Mouse (Mus musculus) spleen, adult 2 months (tissue): ENCODE measurements around the gene Tvp23a. TPM values are rescaled to one million over a fixed set of nuclear protein-coding genes. Genes with fewer than 3 reads are reported as not detected.

ENCODE experiments used
- DNase-seq, 2 experiments: peaks; one replicate each; pipeline versions ENCODE4 v3.0.0 to v3.0.0-alpha.2; 2012 to 2021; ENCODE audit warnings: low spot score in 2 of 2, low read depth in 1 of 2
- H3K27ac ChIP-seq: fragments of 200-500 bp; 2 replicates; pipeline ENCODE4 v1.5.1; 2012; ENCODE audit warnings: low read length, inconsistent platforms; ENCODE audit not compliant: insufficient read depth
- H3K27me3 ChIP-seq: fragments of 200-500 bp; 2 replicates; pipeline ENCODE4 v1.6.1; 2012; ENCODE audit warnings: mild to moderate bottlenecking, moderate library complexity, low read length, inconsistent platforms; ENCODE audit not compliant: control insufficient read depth, insufficient read depth
- H3K36me3 ChIP-seq: fragments of 200-500 bp; 2 replicates; pipeline ENCODE4 v1.6.1; 2012; ENCODE audit warnings: mild to moderate bottlenecking, low read length, inconsistent platforms; ENCODE audit not compliant: control insufficient read depth, insufficient read depth
- H3K4me1 ChIP-seq: fragments of 200-500 bp; 2 replicates; pipeline ENCODE4 v1.6.1; 2011; ENCODE audit warnings: inconsistent platforms; ENCODE audit not compliant: control insufficient read depth, insufficient read depth, insufficient read length
- H3K4me3 ChIP-seq: fragments of 200-500 bp; 2 replicates; pipeline ENCODE4 v1.5.1; 2011; ENCODE audit warnings: mild to moderate bottlenecking, inconsistent platforms; ENCODE audit not compliant: insufficient read depth, insufficient read length; ENCODE audit errors: extremely low read depth
- CTCF ChIP-seq: fragments of 200-500 bp; IDR thresholded peaks from 2 replicates; pipeline ENCODE4 v1.5.1; 2011; ENCODE audit warnings: mild to moderate bottlenecking, inconsistent platforms; ENCODE audit not compliant: insufficient read depth, insufficient read length, insufficient replicate concordance; ENCODE audit errors: extremely low read depth
- POLR2A ChIP-seq: fragments of 200-500 bp; IDR thresholded peaks from 2 replicates; pipeline ENCODE4 v1.6.1; 2011; ENCODE audit warnings: low read depth, low read length, inconsistent platforms
- WGBS: fragments of 180-500 bp; shearing (Covaris S2); methylation state at CpG from one replicate; pipeline ENCODE4 v1.1.7; 2018; 5-methylcytosine and 5-hydroxymethylcytosine counted together
- polyA plus RNA-seq: library from polyadenylated mRNA; depleted of rRNA; stranded (reverse); fragments of >200 nt; gene quantifications from 2 replicates; pipeline ENCODE4 v1.2.3, GENCODE M21; 2012

Gene Tvp23a
- polyA plus RNA-seq, 1 experiment: 0.32 TPM

DNA sequence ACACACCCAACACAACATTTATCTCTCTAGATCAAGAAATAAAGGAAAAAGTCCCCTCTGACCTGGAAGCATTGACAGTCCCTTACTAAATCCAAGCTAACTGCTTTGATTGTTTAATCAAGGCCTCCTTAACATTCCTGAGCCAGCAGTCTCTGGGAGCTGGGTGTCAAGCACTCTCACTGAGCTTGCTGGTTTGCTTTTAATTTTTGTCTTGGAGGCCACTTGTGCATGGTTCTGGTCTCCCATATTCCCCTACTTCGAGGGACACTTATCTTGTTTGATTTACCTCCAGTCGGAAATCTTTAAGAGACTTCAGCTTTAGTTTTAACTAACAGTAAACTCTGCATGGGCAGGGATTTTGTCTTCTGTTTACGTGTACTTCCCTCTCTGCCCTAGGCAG lies 27.8 kb upstream of the Tvp23a start:
- Histone ChIP-seq H3K27me3 (no peaks in the 10 kb centered on the region), H3K36me3 (no peaks in the 10 kb centered on the region), H3K27ac (no peak overlapping the region), H3K4me3 (no peak overlapping the region), H3K4me1 (peaks cover 13% of the 10 kb centered on the region; the same call in 1 of the 2 replicates)
- 85% methylated on average over 3 of the region's 3 CpGs for WGBS
- DNase-seq: no peak
- TF ChIP-seq POLR2A: no peak
- no peak for TF ChIP-seq CTCF

DNA sequence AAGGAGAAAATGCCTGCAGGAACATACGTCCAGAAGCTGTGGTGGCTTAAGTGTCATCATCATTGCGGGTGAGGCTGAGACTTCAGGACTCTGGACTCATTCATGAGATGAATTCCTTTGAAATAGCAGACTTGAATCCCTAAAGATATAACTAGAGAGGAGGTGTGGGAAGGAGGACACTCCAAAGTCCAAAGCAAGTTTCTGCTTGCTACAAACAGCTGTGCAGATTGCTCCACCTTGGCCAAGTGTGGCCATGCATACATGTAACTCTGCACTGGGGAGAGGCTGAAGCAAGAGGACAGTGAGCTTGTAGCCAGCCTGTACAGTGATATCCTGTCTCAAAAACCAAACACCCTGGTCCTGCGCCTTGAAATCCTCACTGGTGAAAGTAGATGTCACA lies 24.8 kb upstream of the Tvp23a start:
- H3K27ac ChIP-seq: no peak overlapping the region
- no peak for DNase-seq
- no peaks in the 10 kb centered on the region for H3K36me3 ChIP-seq
- H3K4me3 ChIP-seq: no peak overlapping the region
- H3K4me1 ChIP-seq: peaks cover 13% of the 10 kb centered on the region; the same call in 1 of the 2 replicates
- TF ChIP-seq CTCF (no peak), POLR2A (no peak)
- 92% methylated on average over 3 of the region's 3 CpGs for WGBS
- H3K27me3 ChIP-seq: no peaks in the 10 kb centered on the region

DNA sequence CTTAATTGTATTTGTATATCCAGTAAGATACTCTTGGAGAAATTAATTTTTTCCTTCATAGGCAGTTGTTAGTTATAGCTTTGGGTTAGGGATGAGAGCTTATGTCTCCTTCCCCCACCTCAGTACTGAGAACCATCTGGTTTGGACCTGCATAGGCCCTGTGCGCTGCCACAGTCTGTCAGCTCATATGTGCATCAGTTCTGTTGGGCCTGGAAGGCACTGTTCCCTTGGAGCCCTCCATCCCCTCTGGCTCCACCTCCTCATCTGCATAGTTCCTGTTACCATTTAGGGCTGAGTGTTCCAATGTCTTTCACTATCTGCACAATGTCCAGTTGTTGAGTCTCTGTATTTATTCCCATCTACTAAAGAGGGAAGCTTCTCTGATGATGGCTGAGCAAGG lies 21.0 kb upstream of the Tvp23a start:
- Histone ChIP-seq H3K36me3 (no peaks in the 10 kb centered on the region), H3K27ac (no peak overlapping the region), H3K4me3 (no peak overlapping the region), H3K4me1 (no peaks in the 10 kb centered on the region), H3K27me3 (no peaks in the 10 kb centered on the region)
- TF ChIP-seq POLR2A: no peak
- no peak for TF ChIP-seq CTCF
- no peak for DNase-seq
- 95% methylated on average over 1 of the region's 1 CpGs for WGBS

DNA sequence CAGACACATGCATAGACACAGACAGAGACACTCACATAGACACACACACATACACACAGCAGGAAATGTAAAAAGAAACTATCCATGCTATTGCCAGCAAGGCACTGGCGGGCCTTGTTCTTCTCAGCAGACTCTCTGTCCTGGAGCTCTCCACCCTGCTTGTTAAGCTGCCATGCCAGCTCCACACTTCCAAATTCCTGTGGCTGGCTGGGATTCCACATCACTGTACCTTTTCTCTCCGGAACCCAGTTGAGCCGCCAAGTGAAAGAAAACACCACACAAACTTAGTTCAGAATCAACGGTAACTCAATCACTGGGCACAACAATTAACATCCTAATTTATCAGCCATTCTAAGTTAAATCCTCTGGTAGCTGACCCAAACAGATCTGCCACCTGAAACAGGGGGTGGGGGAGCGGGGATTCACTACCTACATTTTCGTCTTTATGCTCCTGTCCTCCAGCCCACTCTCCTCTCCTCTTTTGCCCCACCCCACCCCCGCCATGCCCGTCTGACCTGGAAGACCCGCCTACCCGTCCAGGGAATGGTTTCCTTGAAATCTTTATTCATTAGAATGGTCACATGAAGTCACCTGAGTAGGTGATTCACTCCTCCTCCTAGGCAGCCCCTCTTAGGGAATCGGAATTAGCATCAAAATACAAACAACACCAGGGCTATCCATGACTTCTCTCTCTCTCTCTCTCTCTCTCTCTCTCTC lies 20.4 kb upstream of the Tvp23a start:
- no peak for DNase-seq
- Histone ChIP-seq H3K4me1 (no peaks in the 10 kb centered on the region), H3K4me3 (no peak overlapping the region), H3K27me3 (no peaks in the 10 kb centered on the region), H3K27ac (no peak overlapping the region), H3K36me3 (no peaks in the 10 kb centered on the region)
- TF ChIP-seq CTCF (no peak), POLR2A (no peak)
- WGBS: 84% methylated on average over 11 of the region's 11 CpGs

DNA sequence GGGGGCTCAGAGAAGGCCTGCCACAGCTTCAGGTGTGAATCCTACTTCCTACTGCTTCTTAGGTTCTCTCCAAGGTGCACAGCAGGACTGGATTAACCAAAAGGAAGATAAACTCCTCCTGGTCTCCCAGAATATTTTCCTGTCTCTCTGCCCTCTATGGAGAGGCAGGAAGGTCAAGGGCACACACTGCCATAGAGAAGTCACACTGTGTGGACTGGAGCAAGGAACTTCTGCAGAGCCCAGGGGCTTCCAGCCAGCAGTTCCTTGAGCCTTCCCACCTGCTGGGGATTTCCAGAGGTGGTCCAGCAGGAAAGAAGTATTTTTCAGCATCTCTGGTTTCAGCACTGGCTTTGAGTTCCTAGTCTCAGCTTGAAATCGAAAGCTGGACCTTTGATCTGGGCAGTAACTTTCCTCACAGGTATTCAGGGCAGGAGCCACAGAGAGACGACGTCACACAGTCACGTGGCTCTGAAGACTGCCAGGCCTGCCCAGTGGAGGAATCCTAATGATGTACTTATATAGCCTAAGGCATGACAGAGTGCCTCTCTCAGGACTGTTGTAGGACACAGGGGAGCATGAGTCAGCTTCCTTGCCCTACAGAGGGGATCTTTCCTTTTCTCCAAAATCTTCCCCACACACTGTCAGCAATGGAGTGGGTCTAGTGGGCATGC lies 18.0 kb upstream of the Tvp23a start:
- 53% methylated on average over 4 of the region's 4 CpGs for WGBS
- TF ChIP-seq CTCF (no peak), POLR2A (no peak)
- DNase-seq: no peak

DNA sequence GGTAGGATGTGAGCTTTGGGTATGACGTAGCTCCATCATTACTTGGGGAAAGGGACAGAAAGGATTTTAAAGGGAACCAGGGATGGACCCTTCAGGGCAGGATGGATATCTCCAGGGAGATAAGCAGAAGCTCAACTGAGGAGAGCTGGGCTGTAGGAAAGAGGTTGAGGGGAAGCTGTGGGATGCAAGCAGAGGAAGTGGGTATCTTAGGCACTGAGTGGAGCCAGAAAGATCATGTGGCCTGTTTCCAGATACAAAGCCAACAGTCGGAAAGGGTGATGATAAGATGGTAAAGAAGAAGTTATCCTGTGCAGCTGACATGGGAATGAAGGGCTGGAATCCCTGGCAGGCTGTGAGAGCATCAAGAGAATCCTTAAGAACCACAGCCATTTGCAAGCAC lies 14.0 kb upstream of the Tvp23a start:
- Histone ChIP-seq H3K27ac (no peak overlapping the region), H3K4me3 (no peak overlapping the region), H3K27me3 (no peaks in the 10 kb centered on the region), H3K4me1 (no peaks in the 10 kb centered on the region), H3K36me3 (no peaks in the 10 kb centered on the region)
- TF ChIP-seq POLR2A: no peak
- TF ChIP-seq CTCF: no peak
- no peak for DNase-seq
- 59% methylated on average over 2 of the region's 2 CpGs for WGBS

More for the DNA sequence above, 18.0 kb upstream of the Tvp23a start:
- Histone ChIP-seq H3K27me3 (no peaks in the 10 kb centered on the region), H3K36me3 (no peaks in the 10 kb centered on the region), H3K27ac (no peak overlapping the region), H3K4me1 (no peaks in the 10 kb centered on the region), H3K4me3 (no peak overlapping the region)

DNA sequence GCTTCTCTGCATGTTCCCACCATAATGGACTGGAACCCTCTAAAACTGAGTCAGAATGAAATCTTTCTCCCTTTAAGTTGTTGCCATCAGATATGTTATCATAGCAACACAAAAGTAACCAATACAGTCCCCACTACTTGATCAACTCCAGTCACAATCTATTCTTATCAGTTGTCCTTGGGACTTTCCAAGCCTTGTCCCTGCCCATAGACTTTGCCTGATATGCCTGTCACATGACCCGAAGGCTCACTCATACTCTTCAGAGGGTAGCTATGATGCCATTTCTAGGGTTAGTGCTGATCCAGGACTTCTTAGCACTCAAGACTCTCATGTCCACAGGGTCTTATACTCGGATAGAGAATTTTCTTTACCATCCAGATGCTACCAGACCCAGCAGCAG lies 13.0 kb upstream of the Tvp23a start:
- Histone ChIP-seq H3K27ac (no peak overlapping the region), H3K4me1 (peaks cover 2% of the 10 kb centered on the region; the same call in 1 of the 2 replicates), H3K27me3 (no peaks in the 10 kb centered on the region), H3K36me3 (no peaks in the 10 kb centered on the region), H3K4me3 (no peak overlapping the region)
- TF ChIP-seq CTCF (no peak), POLR2A (no peak)
- no peak for DNase-seq
- 77% methylated on average over 2 of the region's 2 CpGs for WGBS
